Mouse (Mus musculus): ENCODE data around the gene Foxo4. TPM values are rescaled to one million over a fixed set of nuclear protein-coding genes. Genes with fewer than 3 reads are reported as not detected.

Foxo4 gene
- total RNA-seq (2021) = 10 to 100 TPM; 42.1 to 50.3 TPM
- long read RNA-seq, experiment 1, partial matches to known transcripts = 0 of 2 reads
- long read RNA-seq, experiment 1, other reads (novel, unspliced or antisense) = 2 of 2 reads
- long read RNA-seq, experiment 2, partial matches to known transcripts = 4 of 4 reads
- long read RNA-seq, experiment 2, other reads (novel, unspliced or antisense) = 0 of 4 reads

DNA sequence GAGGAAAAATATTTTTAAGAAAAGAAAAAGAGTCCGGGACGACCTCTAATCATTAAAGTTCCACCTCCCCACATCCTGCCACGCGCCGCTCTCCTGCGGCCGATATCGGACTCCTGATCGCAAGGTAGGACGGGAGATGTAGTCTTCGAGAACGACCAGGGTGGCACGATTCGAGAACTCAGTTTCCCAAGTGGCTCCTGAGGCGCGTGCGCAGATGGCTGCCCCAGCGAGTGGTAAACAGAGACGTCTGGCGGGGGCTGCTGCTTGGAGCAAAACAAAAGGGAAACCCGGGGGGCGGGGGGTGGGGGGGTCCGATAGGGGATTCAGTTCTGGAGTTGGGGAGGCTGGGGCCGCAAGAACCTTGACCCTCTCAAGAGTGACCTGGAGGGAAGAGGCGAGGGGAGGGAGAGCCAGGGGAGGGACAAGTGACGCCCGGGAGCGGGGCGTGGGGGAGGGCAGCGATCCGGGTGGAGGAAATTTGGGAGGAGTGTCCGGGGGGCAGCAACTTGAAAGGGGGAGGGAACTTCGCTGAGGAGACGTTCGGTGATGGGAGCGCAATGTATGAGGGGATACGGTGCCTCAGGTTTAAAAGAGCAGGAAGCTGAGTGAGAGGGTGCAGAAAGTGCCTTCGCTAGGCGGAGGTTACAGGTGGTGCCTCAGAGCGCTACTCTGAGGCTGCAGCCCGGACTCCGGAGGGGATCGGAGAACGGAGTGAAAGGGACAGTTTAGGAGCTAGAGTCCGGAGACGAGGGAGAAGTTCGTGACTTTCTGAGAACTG, at the start of gene Foxo4:
TSS of gene Foxo4 (plus strand) at position 577 of the 778 bp plus-strand sequence.
- intact Hi-C loops (cut with DNase I; ENCODE audit: low total_unique reads) = no loop called here
- DNase-seq = peak; percentile 89

DNA sequence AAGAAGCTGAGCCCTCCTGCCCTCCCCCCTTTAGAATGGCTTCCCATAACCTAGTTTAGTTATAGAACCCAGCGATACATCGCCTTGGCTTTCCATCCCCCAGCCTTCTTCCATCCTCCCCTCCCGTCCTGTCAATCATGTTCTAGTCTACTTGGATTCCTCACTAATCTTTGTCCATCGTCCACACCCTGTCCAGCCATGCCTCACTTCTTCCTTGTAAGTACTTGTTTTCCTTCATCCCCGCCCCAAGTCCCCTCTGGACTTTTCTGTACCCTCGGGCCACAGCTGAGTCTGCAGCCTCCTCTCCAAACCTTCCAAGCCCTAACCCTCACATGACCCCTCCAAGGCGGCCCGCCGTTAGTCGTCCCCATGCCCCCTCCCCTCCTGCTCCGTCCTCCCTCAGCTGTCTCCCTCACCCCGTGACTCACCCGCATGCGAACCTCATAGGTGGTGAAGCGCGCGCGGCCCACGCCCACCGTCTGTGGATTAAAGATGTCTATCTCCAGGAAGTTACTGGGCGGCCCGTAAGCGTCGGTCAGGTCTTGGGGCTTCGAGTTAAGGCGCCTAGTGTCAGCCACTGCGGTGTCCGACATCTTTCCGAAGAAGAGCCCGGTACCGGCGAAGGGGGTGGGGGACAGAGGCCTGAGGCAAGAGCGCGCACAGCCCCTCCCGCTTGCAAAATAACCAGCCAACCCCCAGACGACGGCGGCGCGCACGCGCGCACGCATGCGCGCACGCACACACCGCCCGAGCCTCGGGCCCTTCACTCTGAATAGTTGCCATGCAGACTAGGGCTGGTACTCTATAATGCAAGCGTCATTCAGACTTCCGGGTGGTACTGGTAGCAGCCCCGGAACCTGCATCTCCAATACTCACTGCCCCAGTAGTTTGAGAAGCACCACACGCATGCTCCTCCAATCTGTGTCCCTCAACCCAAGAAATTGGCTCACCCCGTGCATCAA, 32.2 kb upstream of the Foxo4 start, which contains the start of gene Snx12:
TSS of gene Snx12 (minus strand) at position 730 of the 962 bp plus-strand sequence.
- peak; percentile 81 for DNase-seq
- intact Hi-C loops (cut with DNase I; ENCODE audit: low total_unique reads) = no loop called here

DNA sequence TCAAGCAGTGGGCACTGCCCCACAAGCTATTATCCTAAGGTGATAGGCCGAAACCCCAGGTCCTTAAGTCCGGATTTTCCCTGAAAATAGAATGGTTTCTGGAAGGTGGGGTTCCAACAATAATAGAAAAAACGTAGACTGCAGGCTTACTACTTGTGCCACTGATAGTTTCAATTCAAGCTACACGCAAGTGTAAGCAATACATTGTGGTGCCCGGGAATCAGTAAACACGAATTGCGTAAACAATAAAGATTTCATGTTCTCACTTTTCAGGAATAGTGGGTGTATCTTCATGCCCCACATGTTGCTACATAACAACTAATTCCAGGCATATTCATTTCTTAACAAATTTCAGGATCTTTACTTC, 31.5 kb upstream of the Foxo4 start:
- intact Hi-C loops (cut with DNase I; ENCODE audit: low total_unique reads) = no loop called here
- no peak for DNase-seq

DNA sequence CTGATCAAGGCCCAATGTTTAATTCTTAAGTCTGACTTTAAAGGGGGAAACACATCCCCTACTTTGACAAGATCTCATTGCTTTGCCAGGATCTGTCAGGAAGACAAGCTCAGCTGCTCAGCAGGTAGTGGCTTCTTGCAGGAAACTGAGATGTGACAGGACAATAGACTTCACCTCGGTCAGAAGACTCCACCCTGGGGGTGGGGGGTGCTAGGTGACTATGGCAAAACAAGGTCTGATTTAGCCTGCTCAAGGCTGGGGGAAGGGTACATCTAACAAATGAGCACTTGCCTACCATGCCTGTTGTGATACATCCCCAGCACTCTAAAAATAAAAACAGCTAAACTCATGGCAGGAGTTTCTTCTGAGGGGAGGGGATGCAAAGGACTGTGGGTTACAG, 9.3 kb upstream of the Foxo4 start:
- no peak for DNase-seq
- intact Hi-C loops (cut with DNase I; ENCODE audit: low total_unique reads) = no loop called here

DNA sequence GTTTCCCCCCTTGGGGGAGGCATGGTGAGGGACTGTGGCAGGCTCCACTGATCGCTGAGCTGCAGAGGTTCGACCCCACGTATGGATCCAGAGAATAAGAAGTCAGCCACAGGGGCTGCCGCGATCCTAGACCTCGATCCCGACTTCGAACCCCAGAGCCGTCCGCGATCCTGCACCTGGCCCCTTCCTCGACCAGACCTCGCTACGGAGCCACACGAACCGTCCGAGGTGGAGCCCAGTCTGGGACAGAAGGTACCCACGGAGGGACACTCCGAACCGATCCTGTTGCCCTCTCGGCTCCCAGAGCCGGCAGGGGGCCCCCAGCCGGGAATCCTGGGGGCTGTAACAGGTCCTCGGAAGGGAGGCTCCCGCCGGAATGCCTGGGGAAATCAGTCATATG, 412 bp downstream of the Foxo4 start:
- peak; percentile 10 for DNase-seq
- intact Hi-C loops (cut with DNase I; ENCODE audit: low total_unique reads) = no loop called here

DNA sequence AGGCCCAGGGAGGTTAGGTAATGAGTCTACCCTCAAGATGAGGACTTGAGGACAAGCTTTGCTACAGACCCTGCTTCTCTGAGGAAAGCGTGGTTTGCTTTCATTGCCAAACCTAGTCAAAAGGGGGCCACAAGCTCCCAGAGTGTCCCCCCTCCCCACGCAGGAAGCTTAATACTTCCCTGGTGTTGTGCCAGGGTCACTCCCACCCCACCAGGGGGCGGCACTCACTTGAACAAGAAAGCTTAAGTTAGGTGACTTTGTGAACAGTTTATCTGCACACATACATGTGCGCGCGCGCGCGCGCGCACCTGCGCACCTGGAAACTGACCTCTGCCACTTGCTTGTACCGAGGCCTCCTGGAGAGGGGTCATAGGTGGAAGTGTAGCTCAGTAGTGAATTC, 2.3 kb downstream of the Foxo4 start:
- intact Hi-C loops (cut with DNase I; ENCODE audit: low total_unique reads) = no loop called here
- DNase-seq = no peak

DNA sequence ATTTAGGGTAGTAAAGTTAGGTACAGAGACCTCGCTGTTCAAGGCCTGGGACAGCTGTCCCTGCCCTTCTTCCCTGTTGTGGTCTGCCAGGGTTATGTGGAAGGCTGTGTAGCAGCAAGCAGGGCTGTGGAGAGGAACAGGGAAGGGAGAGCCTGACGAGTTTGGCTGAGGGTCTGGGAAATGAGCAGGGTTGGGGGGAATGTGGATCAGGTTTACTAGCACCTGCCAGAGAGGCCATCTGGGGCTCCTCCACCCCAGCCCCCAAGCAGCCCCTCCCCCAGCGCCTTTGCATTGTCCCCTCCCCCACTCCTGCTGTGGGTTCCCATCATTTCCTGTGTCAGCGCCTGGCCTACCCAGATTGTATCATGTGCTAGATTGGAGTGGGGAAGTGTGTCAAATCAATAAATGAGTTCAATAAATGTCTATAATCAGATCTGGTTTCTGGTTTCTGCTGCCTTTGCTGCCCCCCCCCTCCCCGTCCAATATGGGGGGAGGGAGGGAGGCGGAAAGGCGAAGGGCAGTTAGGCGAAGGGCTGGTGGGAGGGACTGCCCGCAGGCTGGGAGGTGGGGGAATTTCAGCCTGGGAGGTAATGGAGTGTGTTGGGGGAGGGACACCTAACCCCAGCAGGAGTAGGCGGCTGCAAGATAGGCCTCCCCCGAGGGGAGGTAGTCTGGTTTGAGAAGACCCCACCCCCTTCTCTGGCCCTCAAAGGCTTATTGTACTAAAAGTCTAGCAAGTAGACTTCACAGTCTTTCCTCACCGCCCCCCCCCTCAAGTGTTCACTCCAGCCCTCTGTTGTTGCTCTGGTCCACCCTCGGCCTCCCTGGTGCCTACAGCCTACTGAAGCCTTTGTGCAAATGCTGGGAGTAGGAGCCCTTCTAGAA, 6.4 kb downstream of the Foxo4 start:
- no peak for DNase-seq
- intact Hi-C loops (cut with DNase I; ENCODE audit: low total_unique reads) = no loop called here

DNA sequence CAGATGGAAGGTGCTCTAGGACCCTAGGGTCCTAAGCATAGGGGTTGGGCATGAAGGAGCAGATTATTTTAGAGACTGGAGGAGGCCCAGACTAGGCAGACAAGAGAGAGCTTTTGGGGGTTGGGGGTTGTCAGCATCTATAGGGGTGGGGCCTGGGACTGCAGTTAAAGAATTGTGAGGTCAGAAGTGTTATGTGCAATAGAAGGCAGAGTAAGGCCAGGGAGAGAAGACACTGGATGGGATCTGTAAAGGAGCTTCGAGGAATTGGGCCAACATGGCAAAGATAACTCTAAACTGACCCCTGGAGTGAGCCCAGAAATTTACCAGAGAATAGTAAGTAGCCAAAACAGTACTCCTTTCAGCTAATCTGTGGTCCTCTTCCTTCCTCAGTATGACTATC, 9.6 kb downstream of the Foxo4 start, which contains the start of gene Gm614:
TSS of gene Gm614 (minus strand) at position 101 of the 400 bp plus-strand sequence.
- no peak for DNase-seq
- intact Hi-C loops (cut with DNase I; ENCODE audit: low total_unique reads) = no loop called here

DNA sequence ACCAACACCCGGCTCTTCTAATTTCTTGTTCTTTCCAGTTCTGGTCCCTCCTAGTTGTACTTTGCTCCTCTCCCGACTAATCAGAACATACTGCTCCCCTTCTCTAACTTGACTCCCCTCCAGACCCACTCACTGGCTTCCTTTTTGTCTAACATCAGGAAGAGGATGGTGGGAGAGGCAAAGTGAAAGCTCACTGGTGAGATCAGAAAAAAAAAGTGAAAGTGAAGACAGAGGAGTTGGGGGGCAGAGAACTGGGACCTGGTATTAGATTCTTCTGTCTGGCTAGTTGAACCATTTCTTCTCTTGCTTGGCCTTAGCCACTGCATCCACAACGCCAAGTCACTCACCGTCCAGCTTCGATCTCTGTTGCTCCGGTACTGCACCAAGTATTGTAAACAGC, 12.3 kb downstream of the Foxo4 start:
- no peak for DNase-seq
- intact Hi-C loops (cut with DNase I; ENCODE audit: low total_unique reads) = no loop called here

DNA sequence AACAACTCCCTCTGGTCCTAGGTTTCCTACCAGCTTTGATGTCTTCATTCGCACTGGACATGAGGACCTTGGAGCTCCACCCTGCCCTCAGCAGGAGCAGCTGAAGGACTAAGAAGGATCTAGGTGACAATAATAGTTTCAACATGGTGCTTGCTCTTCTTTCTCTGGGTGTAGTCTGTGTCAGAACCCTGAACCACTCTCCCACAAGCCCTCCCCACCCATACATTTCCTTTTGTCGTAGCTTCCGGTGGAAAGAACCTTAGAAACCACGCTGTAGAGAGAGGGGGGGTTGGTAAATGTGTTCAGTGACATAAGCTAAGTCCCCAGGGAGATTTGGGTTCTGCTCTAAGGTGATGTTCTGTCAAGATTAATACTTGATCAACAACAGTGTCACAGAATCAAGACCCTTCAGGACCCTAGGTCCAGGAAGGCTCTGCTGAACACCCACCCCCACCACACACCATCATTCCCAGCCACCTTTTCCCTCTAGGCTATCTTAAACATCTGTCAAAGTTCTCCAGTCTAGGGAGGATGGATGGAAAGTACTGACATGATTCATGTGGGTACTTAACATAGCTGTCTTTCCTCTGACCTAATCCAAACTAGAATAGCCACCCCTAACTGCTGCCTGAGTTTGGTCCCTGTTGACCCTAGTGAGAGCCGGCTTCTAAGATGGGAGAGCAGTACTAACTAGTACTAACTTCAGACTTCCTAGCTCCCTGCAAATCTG, 13.9 kb downstream of the Foxo4 start, which contains the start of gene Il2rg:
TSS of gene Il2rg (minus strand) at position 231 of the 730 bp plus-strand sequence.
- intact Hi-C loops (cut with DNase I; ENCODE audit: low total_unique reads) = no loop called here
- DNase-seq = no peak

DNA sequence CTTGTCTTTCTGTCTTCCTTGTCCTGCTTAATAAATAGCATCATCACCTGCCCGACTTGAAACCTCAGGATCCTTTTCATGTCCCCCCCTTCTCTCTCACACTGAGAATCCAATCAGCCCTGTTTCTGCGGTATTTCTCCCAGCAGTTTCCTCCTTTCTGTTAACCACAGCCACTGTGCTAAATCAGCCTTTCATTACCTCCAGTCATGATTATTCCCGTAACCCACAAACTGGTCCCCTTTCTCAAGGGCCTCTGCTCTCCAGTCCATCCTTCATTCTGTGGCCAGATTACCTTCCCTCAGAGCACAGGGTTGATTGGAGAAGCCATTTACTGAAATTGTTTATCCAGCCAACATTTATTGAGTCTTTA, 14.4 kb downstream of the Foxo4 start, which contains the start of gene Gm20489:
TSS of gene Gm20489 (minus strand) at position 269 of the 370 bp plus-strand sequence.
- intact Hi-C loops (cut with DNase I; ENCODE audit: low total_unique reads) = no loop called here
- no peak for DNase-seq

DNA sequence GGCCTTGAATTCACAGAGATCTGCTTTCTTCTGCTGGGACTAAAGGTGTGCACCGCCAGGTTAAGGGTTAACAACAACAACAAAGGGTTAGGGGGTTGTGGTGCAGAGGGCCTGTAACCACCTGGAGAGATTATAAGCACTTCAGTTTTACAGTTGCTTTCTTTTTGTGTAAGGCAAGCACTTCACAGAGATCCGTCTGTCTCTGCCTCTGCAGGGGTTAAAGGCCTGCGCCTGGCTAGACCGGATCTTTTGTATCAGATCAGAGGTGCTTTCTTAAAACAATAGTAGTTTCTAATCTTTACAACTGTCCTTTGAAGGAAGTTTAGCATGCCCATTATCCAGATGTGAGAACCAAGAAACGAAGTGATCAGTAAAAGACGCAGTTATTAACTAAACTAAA, 19.1 kb downstream of the Foxo4 start:
- DNase-seq = no peak
- intact Hi-C loops (cut with DNase I; ENCODE audit: low total_unique reads) = no loop called here

DNA sequence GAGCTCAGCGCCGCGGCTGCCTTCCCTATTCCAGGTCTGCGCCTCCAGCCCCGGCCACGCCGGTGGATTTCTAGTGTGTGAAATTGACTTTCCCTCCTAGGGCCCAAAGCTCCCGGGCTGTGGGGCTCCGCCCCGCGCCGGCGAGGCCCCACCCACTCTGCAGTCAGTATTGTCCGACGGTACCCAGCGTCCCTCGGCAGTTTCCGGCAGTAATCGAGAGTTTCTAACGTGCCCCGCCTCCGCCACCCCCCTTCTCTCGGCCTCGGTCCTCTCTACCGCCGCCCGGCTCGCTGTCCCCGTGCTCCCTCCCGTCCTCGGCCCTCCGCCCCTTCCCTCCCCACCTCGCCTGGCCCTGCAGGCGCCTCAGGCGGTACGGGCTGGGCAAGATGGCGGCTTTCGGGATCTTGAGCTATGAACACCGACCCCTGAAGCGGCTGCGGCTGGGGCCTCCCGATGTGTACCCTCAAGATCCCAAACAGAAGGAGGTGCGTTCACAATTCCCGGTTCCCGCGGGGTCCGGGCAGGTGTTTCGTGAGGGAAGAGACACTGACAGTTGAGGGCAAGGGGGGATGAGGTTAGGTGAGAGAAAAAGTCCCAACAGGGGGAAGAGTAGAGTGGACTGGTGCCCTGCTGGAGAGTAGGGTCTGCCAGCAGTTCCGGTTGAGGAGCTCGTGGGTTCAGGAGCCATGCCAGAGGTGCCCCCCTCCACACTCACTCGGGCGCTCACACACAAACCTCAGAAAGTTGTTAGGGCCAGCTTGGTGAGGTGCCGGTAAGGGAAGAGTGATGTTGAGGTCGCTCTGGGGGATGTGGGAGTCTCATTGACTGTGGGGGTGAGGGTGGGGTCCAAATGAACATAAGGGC, 19.8 kb downstream of the Foxo4 start, which contains the start of gene Med12:
TSS of gene Med12 (plus strand) at position 156 of the 864 bp plus-strand sequence.
- intact Hi-C loops (cut with DNase I; ENCODE audit: low total_unique reads) = no loop called here
- DNase-seq = peak; percentile 93

DNA sequence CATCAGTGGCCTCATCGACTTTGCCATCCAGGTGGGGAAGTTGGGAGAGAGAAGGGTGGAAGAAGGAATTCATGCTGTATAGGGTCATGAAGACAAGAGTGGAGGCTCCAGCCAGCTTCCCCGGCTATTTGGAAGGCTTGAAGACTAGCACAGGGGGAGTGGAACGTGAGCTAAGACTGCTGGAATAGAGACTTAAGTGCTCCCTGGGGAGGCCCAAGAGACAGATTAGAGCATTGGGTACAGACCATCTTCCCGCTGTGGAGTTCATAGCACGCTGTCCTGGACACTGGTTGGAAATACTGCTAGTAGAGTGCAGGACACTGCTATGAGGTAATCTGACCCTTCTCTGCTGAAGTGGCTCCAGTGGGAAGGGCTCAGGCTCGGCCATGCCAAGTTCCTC, 28.5 kb downstream of the Foxo4 start:
- intact Hi-C loops (cut with DNase I; ENCODE audit: low total_unique reads) = no loop called here
- DNase-seq = no peak

DNA sequence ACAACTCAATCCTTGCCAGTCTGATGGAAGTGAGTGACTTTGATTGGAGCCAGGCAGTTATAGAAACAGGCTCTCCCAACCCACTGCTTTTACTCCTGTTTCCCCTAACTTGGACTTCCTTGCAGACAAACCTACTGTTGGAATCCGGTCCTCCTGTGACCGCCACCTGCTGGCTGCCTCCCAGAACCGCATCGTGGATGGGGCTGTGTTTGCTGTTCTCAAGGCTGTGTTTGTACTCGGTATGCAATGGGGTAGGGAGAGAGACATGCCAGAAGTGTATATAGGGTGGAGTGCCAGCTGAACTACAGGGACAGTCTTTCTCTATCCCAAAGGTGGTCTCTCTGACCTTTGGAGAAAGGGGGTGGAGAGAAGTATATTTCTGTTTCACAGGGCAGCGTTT, 31.2 kb downstream of the Foxo4 start:
- intact Hi-C loops (cut with DNase I; ENCODE audit: low total_unique reads) = no loop called here
- peak; percentile 38 for DNase-seq

DNA sequence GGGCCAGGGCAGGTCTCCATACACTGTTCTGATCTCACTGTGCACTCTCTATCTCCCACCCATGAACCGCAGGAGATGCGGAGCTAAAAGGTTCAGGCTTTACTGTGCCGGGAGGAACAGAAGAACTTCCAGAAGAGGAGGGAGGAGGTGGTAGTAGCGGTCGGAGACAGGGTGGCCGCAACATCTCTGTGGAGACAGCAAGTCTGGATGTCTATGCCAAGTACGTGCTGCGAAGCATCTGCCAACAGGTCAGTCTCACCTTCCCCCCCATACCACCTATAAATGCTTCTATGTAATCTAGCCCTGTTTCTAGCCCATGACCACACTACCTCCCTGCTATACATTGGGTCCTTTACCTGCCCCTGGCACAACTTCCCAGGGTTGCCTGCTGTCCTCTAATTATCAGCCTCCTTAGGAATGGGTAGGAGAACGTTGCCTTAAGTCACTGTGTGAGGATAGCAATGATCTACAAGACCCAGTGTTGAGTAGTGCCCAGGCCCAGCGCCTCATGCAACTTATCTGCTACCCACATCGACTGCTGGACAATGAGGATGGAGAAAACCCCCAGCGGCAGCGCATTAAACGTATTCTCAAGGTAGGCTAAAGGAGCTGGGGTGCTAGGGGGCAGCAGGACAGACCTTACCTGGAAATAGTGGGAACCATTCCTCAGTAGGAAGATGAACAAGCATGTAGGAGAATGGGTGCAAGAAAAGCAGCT, 31.8 kb downstream of the Foxo4 start:
- intact Hi-C loops (cut with DNase I; ENCODE audit: low total_unique reads) = no loop called here
- no peak for DNase-seq

DNA sequence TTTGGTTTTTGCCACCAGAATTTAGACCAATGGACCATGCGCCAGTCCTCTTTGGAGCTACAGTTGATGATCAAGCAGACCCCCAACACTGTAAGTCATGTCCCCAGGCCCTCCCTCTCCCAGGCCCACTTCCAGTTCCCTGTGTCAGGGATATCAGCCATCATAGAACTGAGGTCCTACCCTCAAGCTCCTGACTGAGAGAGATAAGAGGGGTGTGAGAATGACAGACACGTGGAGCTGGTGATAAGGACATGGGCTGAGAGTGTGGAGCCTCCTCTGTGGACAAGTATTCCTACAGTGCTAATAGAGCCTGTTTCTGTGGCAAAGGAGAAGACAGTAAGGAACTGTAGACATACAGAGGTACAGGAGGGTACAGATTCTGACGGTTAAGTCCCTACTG, 33.2 kb downstream of the Foxo4 start:
- DNase-seq = no peak
- intact Hi-C loops (cut with DNase I; ENCODE audit: low total_unique reads) = no loop called here
